Mouse (Mus musculus) right cerebral cortex, postnatal 14 days (tissue): ENCODE results near the gene Skil.

ENCODE experiments used
- DNase-seq: peaks from one replicate; pipeline ENCODE4 v3.0.0; 2022

Skil gene

DNA sequence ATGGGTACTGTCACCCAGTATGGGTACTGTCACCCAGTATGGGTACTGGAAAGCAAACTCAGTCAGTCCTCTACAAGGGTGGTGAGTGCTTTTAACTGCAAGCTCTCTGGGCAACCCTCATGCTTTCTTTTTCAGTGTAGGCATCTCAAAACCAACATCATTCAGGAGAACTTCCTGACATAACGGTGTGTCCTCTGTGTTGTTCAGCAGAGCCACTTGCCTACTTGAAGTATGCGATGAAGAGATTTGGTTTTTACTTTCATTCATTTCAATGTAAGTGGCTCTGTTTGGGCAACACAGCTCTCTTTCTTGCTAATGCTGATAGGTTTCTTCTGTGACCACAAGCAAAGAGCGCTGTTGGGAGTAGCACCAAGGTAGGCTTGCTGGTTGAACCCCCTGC is 9.9 kb upstream of the Skil start:
- DNase-seq = no peak

DNA sequence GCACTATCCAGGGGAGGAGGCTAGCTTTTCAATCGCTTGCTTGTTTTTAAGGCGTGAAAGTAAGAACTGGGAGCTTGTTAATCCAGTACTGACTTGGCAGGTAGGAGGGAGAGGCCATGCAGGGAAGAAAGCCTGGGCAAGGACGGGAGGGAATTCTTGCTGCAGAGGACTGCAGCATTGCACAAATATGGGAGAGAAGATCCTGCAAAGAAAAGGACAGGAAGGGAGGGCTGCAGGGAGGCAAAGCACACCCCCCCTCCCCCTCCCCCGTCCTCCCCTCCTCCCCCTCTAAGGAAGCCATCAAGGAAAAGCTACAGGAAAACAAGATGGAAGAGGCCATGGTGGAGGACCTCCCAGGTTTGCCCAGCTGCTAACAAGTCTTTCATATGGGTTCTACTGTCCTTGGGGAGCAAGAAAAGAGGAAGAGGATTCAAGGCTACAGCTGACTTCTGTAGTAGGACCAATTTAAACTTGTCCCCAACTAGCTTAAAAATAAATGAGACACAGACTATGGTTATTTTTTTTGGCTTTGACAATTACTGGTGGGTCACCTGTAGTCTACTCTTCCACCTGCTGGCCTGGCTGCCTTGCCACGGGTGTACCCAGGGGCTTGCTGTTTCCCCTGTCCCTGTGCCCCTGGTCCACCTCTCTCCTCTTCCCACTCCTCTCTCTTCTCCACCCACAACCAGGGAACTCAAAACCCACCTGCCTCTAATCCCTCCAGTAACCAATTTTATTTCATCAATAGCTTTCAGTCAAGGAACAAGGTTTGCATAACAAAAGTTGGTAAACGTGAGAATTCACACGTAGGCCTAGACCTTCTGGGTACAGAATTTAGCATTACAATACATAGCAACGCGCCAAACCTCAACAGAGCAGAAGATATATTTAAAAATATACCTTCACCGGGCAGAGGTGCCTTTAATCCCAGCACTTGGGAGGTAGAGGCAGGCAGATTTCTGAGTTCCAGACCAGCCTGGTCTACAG is 5.8 kb upstream of the Skil start:
- DNase-seq = no peak

DNA sequence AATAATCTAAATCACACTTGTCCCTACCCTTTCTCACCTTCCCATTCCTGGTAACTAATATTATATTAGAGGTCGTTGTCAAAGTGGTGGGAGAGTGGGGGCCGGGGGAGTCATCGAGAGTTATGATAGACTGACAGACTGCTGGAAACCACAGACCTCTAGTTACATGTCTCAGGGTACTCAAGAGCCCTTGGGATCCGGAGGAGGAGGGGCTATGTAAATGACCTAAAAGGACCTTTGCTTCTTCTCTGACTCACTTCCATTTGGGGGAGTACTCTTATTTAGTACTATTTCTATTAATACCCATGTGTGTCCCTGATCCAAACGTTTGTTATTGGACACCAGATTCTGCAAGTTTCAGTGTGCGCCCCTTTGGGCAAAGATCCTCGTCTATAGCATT is 4.9 kb upstream of the Skil start:
- DNase-seq = no peak

DNA sequence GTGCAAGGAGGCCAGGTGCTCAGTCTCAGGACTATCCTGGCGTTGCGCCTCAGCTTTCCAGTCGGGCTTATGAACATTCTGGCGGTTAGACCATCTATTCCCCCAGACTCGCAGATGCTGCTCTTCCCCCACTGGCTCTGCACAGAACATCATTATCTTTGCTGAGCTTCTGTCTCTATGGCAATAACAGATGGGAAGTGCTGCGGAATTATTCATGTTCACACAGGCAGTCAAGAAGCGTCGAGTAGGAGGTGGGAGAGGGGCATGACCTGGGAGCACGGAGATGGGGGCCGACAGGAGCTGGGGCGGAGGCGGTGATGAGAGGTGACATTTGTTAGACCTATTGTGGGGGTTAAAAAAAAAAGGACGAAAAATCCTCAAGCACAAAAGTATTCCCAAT is 1.7 kb upstream of the Skil start:
- peak; percentile 49 for DNase-seq

DNA sequence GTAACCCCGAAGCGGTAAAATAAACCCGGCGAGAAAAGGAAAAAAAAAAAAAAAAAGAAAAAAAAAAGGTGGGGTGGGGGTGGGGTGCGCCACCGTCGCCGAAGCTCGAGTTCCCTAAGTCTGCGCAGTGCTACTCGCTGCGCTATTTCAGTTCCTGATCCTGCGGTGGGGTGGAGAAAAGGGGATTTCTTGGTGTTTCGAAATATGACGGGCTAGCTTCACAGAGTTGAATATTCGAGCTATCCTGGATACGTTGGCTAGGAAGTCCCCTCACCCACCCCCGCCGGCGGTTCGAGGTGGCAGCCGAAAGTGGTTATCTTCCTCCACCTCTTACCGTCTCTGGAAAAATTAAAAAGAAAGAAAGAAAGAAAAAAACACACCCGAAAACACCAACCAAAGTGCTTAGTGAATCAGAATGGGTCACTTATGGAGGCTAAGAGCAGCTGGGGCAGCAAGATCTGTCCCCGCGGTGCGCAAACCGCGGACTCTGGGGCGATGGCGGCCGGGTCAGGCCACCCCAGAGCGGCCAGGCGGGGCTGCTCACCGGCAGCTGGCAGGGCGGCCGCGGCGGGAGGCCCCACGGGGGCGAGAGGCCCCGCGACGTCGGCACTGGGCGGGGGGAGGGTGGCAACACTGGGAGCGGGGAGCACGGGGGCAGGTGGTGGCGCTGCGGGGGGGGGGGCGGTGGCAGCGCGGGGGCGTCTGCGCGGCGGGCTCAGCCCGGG is 1.1 kb upstream of the Skil start:
- DNase-seq = peak; percentile 54

DNA sequence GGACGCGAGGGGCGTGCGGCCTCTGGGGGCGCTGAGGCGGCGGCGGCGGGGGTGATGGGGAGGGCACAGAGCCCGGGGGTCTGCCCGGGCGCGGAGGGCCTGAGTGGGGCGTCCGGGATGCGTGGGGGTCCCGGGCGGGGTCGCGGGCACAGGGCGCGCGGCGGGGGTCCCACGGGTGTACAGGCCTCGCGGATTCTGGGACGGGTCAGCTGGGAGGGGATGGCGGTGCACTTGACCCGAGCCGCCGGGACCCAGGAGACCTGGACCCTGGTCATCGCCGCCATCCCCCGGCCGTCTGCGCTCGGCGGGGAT is 277 bp downstream of the Skil start:
- DNase-seq = no peak

DNA sequence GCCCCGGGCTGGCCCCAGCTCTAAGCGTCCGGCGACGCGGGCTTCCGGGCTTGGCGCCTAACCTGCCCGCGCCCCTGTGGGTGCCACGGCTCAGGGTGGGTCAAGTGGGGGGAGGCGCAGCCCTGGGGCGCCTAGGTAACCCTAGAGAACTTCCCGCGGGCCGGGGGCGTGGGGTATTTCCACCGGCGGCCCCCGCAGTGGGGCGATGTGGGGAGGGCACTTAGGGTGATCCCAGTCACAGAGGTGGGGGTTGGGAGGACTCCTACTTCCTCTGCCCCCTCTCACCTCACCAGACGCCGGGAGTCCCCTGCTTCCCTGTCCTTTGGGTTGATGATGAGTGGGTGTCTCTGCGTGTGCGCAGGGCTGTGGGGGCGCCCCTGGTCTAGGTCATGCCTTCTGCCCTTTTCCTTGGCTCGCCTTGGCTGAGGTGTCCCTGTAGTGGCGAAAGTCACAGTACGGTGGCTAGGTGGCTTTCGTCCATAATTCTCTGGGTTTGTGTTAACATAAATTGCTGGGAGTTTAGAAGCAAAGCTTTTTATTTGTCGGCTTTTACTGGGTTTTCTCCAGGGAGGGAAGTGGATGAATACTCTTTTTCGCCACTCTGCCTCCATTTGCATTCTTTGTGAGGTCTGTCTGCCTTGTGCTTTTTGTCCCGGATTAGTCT is 765 bp downstream of the Skil start:
- DNase-seq = peak; percentile 52

DNA sequence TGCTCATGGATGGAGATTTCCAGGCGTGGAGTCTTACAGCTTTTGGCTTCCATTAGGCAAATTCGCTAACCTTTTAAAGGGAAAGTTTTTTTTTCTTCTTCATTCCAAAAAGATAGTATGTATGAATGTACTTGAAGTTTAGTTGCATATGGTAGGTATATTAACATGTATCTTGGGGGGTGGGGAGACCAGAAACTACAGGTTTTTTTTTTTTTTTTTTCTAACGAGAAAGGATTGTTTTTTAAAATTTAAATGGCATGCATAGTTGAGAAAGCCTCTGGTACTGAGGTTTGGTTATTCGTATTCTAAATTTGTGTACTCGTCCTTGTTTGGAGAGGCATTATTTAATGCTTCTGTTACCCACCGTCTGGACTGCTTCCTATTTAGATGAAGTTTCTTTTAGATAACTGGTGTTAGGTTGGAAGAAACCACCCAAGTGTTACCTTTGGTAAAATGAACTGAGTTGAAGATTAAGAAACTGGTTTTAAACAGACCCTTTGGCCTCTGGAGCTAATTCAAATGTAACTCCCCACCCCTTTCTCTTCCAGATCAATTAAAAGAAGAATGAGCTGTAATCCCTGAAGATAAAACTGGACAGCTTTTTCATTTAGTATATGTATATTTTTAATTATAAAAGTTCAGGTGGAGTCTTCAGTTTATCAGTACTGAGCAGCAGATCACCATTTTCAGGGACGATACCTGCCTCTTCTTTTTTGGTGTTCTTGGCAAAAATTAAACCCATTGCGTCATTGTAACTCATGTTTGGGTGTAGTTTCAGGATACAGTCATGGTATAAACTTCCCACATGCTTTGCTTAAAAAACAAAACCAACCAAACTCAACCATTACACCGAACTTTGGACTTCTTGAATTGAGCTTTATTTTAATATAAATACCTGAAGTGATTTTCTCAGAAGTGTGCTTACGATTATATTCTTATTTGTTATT is 1.6 kb downstream of the Skil start:
- DNase-seq = no peak

DNA sequence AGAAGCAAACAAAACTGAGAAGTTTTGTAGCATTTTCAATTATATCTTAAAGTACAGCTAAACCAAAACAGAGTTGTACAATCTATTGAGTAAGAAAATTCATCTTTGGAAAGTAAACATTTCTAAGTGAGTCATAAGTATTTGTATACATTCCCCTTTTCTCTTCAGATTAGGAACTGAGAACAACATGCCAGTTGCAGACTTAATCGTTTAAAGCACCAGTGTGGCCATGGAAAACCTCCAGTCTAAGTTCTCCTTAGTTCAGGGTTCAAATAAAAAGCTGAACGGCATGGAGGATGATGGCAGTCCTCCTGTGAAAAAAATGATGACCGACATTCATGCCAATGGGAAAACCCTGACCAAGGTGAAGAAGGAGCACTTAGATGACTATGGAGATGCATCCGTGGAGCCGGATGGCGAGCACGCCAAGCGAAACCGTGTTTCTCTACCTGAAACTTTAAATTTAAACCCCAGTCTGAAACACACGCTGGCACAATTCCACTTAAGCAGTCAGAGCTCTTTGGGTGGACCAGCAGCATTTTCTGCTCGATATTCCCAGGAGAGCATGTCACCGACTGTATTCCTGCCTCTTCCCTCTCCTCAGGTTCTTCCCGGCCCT is 2.4 kb downstream of the Skil start:
- no peak for DNase-seq

DNA sequence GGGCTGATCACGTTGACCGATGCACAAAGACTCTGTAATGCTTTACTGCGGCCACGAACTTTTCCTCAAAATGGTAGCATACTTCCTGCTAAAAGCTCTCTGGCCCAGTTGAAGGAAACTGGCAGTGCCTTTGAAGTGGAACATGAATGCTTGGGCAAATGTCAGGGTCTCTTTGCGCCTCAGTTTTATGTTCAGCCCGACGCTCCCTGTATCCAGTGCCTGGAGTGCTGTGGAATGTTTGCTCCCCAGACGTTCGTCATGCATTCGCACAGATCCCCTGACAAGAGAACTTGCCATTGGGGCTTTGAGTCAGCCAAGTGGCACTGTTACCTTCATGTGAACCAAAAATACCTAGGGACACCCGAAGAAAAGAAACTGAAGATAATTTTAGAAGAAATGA is 3.1 kb downstream of the Skil start:
- DNase-seq = no peak

DNA sequence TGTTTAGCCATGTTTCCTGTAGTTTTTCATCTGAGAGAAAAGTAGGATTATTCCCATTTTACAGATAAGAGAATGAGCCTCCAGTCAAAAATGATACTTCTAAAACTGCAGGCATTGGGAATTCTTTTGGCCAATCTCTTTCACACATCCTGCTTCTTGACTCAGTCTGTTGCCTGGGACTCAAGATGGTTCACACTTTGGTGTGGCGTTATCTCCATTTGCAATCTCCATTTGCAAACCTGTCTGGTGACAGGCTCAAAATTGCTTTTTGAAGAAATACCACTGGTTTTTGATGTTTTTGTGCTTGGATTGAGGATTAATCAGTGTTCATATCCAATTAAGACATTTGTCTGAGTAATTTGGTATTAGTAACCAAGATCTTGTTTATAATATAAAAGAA is 3.7 kb downstream of the Skil start:
- no peak for DNase-seq

DNA sequence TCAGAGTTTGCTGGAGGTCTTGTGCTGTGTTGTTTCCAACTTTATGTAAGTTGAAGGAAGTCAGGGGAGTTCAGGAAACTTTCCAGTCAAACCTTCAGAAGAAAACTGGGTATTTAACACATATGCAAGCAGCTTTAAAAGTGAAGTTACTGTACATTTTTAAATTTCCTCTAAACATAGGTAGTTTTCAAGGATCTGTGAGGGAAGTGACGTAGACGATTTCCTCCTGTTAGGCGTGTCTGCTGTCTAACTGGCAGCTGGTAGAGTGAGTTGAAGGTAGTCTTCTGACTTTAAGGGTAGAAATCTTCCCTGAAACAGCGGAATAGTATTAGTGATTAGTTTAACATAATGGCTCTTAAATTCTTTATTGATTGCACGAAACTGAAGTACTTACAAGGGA is 5.2 kb downstream of the Skil start:
- no peak for DNase-seq

DNA sequence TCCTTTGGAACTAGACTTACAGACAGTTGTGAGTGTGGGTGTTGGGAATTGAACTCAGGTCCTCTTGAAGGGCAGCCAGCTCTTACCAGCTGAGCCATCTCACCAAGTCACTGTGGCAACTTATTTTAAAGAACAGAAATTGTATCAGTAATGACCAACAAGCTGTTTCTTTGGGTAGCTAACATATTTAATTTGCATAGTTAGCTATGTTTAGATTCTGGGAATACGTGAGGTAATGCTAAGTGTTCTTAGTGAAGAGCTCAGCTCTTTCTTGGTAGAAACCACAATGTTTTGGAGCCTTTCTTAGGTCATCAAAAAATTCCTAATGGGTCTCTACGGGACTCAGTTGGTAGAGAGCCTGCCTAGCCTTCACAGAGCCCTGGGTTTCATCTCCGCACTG is 5.9 kb downstream of the Skil start:
- no peak for DNase-seq

DNA sequence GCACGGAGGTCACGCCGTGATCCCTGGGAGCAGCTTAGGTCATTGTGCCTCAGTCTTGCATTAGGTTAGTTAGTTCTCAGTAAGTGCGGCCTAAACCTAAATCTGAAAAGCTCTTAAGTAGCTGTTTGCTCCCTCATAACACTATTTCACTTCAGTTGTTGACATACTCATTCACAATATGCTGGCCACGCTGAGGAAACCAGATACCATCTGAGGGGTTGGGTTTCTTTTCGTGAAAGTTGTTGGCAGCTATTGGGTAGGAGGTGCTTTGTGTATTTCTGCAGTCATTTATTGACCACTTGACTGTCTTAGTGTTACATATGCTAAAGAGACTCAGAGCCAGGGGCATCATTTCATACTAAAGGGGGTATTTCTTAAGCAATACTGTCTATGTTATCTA is 10.1 kb downstream of the Skil start:
- no peak for DNase-seq

DNA sequence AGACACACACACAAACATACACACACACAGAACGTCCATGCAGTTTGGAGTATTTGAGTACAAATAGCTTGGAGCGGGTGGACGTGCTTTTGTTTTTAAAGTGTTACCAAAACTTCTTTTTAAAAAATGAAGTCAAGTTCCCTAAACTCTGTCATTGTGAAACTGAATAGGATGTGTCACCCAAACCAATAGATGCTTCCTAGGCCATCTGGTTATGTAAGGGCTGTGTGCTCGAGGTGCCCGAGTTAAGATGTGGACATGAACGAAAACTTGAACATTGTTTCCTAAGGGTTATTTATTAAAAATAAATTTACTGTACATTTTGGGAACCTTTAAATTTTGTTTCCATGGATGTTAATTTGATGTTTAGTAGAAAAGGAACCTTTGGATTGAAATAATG is 11.7 kb downstream of the Skil start:
- DNase-seq = no peak

DNA sequence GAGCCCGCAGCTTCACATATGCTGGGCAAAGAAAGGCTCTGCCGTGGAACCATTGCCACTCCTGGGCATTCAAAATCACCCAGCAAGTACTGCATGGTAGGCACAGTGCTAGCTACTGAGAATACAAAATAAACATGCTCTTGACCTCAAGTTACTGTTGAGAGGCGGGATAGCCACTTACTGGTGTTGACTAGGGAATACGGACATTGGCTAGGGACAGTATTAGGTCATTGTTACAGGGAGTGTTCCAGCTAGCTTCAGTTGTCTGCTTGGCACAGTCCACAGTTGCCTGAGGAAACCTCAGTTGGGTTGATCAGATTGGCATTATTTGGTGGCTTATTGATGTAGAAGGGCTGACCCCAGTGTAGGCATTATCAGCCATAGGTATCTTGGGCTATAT is 12.8 kb downstream of the Skil start:
- DNase-seq = no peak

DNA sequence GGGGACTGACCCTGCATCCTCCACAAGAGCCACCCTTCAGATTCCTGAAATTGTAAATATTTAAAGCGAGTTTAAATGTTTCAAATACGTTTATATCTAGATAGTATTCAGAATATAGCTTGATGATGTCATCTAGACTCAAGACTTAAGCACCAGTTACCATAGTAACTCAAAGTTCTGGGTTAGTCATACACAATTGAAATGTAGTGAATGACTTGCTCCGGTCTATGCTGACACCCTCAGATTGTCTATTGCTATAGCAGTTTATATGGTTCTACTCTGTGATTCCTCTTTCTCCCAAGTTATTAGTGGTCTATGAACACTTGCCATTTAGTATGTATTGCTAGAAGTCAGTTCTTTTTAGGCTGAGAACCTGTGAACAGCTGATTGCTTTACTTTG is 14.2 kb downstream of the Skil start:
- DNase-seq = no peak

DNA sequence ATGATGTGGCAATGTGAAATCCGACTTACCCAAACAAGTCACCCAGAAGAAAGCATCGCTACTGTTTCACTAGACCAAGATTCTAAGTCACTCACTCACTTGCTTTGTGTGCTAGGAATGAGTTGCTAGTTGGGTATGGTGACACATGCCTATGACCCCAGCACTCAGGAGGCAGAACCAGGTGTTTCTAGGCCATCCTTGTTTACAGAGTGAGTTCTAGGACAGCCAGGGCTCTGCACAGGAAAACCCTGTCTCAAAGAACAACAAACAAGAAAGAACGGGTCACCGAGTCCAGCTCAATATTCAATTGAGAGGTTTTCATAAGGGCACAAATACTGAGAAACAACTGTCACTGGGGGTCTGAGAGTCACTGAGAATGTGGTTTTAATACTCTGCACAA is 28.2 kb downstream of the Skil start:
- no peak for DNase-seq

DNA sequence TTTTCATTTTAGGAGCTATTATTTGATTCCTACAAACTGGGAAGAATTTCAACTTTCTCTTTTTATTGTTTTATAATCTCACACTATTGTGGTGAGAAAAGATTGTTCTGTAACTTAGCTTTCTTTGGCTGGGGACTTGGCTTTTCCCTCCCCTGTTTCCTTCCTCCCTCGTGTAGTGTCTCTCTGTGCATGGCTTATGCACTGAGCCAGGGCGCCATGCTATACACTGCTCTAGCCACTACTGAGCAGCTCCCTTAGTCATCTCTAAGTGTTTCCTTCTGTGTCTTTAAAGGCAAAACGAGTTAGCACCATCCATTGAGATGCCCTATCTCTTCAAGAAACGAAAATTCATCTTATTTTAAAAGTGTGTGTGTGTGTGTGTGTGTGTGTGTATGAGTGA is 31.4 kb downstream of the Skil start:
- no peak for DNase-seq

DNA sequence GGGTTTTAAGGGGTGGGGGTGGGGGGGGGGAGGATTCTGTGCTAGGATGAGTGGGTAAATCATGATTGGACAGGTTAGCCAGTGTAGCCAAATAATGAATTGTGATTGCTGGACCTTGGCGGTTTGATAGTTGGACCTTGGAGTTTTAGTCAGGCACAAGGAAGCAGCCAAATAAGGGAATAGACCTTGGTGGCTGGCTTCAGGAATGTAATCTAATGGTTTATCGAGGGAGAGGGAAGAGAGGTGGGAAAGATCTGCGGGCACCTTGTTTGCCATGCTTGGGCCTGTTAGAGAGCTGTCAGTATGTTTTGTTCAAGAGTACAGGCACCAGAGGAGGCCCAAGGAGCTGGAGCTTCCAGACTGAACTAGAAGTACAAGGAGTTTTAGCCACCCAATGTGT is 32.0 kb downstream of the Skil start:
- no peak for DNase-seq

DNA sequence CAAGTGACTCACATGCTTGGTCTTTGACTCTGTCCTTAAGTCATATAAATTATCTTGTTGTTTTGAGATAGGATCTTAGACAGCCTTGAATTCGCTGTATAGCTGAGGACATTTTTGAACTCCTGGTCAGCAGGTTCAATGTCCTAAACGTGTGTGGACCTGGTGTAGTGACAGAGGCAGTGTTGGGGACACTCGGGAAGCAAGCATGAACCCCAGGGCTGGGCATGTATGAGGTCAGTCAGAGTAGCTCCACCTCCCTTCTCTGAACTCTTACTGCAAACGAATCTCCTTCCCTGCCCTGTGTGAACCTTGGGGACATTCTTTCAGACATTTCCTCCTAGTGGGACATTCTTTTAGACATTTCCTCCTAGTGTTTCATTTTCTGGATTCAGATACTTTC is 34.9 kb downstream of the Skil start:
- no peak for DNase-seq

DNA sequence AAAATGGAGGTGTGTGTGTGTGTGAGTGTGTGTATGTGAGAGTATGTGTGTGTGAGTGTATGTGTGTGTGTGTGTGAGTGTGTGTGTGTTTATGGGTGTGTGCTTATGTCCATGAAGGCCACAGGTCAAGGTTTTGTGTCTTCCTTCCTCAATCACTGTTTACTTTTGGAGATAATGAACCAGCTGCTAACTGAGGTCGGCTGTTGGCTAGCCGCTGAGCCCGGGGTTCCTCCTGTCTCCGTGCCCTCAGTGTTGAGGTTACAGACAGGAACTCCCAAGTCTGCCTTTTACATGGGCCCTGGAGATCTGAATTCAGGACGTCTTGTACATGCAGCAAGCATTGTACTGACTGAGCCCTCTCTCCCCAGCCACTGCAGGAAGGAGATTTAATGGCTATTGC is 38.8 kb downstream of the Skil start:
- no peak for DNase-seq
